Comparison of ENCODE assay signal across 24 mouse cellular contexts in the genomic region with DNA sequence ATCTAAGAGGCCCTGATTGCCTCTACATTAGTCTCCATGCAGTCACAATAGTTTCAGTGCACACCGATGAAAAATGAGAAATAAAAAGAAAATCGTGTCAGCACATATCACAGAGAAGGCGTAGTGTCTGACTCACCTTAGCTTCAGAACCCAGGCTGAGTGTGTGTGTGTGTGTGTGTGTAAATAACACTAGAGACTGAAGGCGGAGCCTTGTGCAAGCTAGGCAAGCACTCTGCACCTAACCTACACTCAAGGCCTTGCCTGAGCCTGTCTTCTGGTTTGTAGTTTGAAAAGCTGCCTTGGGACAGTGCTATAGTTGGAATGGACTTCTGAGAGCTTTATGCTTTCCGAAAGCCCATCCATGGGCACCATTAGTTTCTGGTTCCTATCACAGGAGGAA.
DNase-seq lines count a peak whose midpoint lies in the region; ATAC-seq lines count a peak whose summit lies in the region.
"Had no signal": no experiment of that assay in that cellular context is flagged by ENCODE, and none has a peak within 500 bp of the region (broad histone marks: within the 10 kb centered on the region; RNA-seq: fewer than 3 reads in every experiment).

No protein-coding gene starts in this region.

- H3K36me3 ChIP-seq in stomach, embryonic 15.5 days: no peaks in the 10 kb centered on the region
- H3K36me3 ChIP-seq: embryonic facial prominence, embryonic 10.5 days; embryonic facial prominence, embryonic 12.5 days; forebrain, embryonic 15.5 days had no signal

- H3K27ac ChIP-seq in stomach, embryonic 15.5 days: no peak overlapping the region
- H3K27ac ChIP-seq: embryonic facial prominence, embryonic 10.5 days; embryonic facial prominence, embryonic 12.5 days; forebrain, embryonic 13.5 days; forebrain, embryonic 15.5 days had no signal

- WGBS in stomach, embryonic 15.5 days: 80% methylated on average over 5 of the region's 5 CpGs

- H3K4me2 ChIP-seq in stomach, embryonic 15.5 days: no peak overlapping the region
- H3K4me2 ChIP-seq: embryonic facial prominence, embryonic 12.5 days; forebrain, embryonic 13.5 days; forebrain, embryonic 15.5 days had no signal

- H3K27me3 ChIP-seq in stomach, embryonic 15.5 days (replicated peaks): no peaks in the 10 kb centered on the region
- H3K27me3 ChIP-seq: CH12.LX; embryonic facial prominence, embryonic 12.5 days; forebrain, embryonic 13.5 days; forebrain, embryonic 15.5 days; Patski had no signal

- ATAC-seq in stomach, embryonic 15.5 days (ENCODE audit: insufficient read depth, low FRiP score, low read depth): peak; percentile 31; the same call in 1 of the 2 replicates
- ATAC-seq: activated CD4-positive, CD25-positive, alpha-beta regulatory T cell, adult 4 months; CD4-positive, CD25-positive, alpha-beta regulatory T cell, adult 4 months; forebrain, embryonic 13.5 days; forebrain, embryonic 15.5 days; Patski had no signal

- peak; percentile 9 to 23 for DNase-seq in lung, adult 18-20 months
- no peak for DNase-seq in lung, postnatal 10 days
- peak; percentile 39 for DNase-seq in lung, postnatal 36 days
- no peak for DNase-seq in lung, postnatal 25 days (ENCODE audit: low spot score)
- DNase-seq in heart, adult 9 months (ENCODE audit: low spot score in 2 of 2): no peak
- DNase-seq: adrenal gland, adult 8-10 months; adrenal gland, postnatal 14 days; adrenal gland, postnatal 36 days; B cell, adult 2 months; cerebellum, adult 11-12 months; cerebellum, adult 2 months; cerebellum, adult 9-10 months; cerebellum, postnatal 10 days; cerebellum, postnatal 25 days had no signal

- no peak overlapping the region for H3K9ac ChIP-seq in stomach, embryonic 15.5 days
- H3K9ac ChIP-seq: embryonic facial prominence, embryonic 12.5 days; forebrain, embryonic 13.5 days; forebrain, embryonic 15.5 days had no signal

- no peaks in the 10 kb centered on the region for H3K9me3 ChIP-seq in stomach, embryonic 15.5 days
- H3K9me3 ChIP-seq: embryonic facial prominence, embryonic 10.5 days; embryonic facial prominence, embryonic 12.5 days; forebrain, embryonic 13.5 days; forebrain, embryonic 15.5 days; G1E had no signal

- no peak overlapping the region for H3K4me3 ChIP-seq in stomach, embryonic 15.5 days (replicated peaks)
- H3K4me3 ChIP-seq: embryonic facial prominence, embryonic 10.5 days; embryonic facial prominence, embryonic 12.5 days; forebrain, embryonic 13.5 days; forebrain, embryonic 15.5 days had no signal

- no peaks in the 10 kb centered on the region for H3K4me1 ChIP-seq in stomach, embryonic 15.5 days
- H3K4me1 ChIP-seq: embryonic facial prominence, embryonic 12.5 days had no signal

Comparison
In these comparisons a context has a peak if more than half of its experiments do, and no peak if none do; other contexts are left out.
1. DNase-seq: peak in lung, adult 18-20 months (2 of 2) and lung, postnatal 36 days (single experiment); none in lung, postnatal 10 days (single experiment), lung, postnatal 25 days (single experiment) and heart, adult 9 months (0 of 2).